Mouse (Mus musculus): ENCODE measurements at regions not wholly inside any gene's neighbourhood (a gene's known extent, or its start where the extent isn't known, plus 50 kb on each side); places are given as distances from the start of the nearest gene placed in this dataset.

DNA sequence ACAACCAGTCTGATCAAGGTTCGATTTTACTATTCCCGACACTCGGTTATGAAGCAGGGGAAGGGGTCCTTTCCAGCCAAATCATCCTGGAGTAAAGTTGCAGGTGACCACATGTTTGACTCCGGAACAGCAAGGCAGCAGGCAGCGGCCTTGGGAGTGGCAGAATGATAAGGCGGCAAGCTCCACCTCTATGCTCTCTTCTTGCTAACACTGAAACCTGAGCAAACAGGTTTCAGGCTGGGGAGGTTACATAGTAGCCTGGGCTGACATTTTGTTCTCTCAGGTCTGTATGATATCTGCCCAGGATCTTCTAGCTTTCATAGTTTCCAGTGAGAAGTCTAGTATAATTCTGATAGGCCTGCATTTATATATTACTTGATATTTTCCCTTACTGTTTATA, 133.7 kb upstream of the Crbn start:
- no peak for TF ChIP-seq CTCF (IDR thresholded peaks at IDR 0.05; ENCODE audit: control insufficient read depth, insufficient read depth, insufficient read length)
- TF ChIP-seq MAX (IDR thresholded peaks at IDR 0.05) = no peak
- TF ChIP-seq USF1 (IDR thresholded peaks at IDR 0.05; ENCODE audit: low read depth) = no peak
- no peak for TF ChIP-seq MYOD1 (IDR thresholded peaks at IDR 0.05; ENCODE audit: control insufficient read depth, insufficient read length, low read depth)

Data from C2C12 (cell line).